Mouse (Mus musculus) lung, postnatal 0 days (tissue): ENCODE results near the gene Knstrn. TPM values are rescaled to one million over a fixed set of nuclear protein-coding genes. Genes with fewer than 3 reads are reported as not detected.
A peak's percentile ranks its signal among the peaks of the same experiment; 100 is the strongest.

Experiments used
- ATAC-seq: fragments of 200-750 bp; cut with Nextera tagmentation; 2 replicates; pipeline ENCODE4 v1.8.0; 2017; ENCODE audit warnings: moderate library complexity
- DNase-seq: peaks from one replicate; pipeline ENCODE4 v3.0.0-alpha.2; 2016; ENCODE audit warnings: low spot score
- H3K27ac ChIP-seq: fragments of 300-500 bp; sonication (generic); 2 replicates; pipeline ENCODE4 v1.5.1; 2014; ENCODE audit warnings: antibody characterized with exemption, mild to moderate bottlenecking, low read length, mixed read lengths
- H3K27me3 ChIP-seq: fragments of 300-500 bp; sonication (generic); replicated peaks from 2 replicates; pipeline ENCODE4 v1.6.1; 2014; ENCODE audit warnings: low read length, mixed read lengths; ENCODE audit not compliant: insufficient read depth
- H3K36me3 ChIP-seq: fragments of 300-500 bp; sonication (generic); 2 replicates; pipeline ENCODE4 v1.6.1; 2014; ENCODE audit warnings: low read length, mixed read lengths; ENCODE audit not compliant: insufficient read depth
- H3K4me1 ChIP-seq: fragments of 300-500 bp; sonication (generic); 2 replicates; pipeline ENCODE4 v1.6.1; 2014; ENCODE audit warnings: antibody characterized with exemption, low read depth, low read length, mixed read lengths; ENCODE audit not compliant: insufficient read depth
- H3K4me2 ChIP-seq: fragments of 300-500 bp; sonication (generic); replicated peaks from 2 replicates; pipeline ENCODE4 v1.6.1; 2014; ENCODE audit warnings: low read depth, mild to moderate bottlenecking, low read length, moderate library complexity, mixed read lengths
- H3K4me3 ChIP-seq: fragments of 300-500 bp; sonication (generic); 2 replicates; pipeline ENCODE4 v1.5.1; 2014; ENCODE audit warnings: low read depth, low read length
- H3K9ac ChIP-seq: fragments of 300-500 bp; sonication (generic); replicated peaks from 2 replicates; pipeline ENCODE4 v1.6.1; 2014; ENCODE audit warnings: low read depth, mild to moderate bottlenecking
- H3K9me3 ChIP-seq: fragments of 300-500 bp; sonication (generic); 2 replicates; pipeline ENCODE4 v1.6.1; 2016; ENCODE audit warnings: low read length, mixed read lengths
- CTCF ChIP-seq: IDR thresholded peaks from 2 replicates; pipeline ENCODE4 v1.5.1; 2016; ENCODE audit warnings: antibody characterized with exemption, mild to moderate bottlenecking
- EP300 ChIP-seq: IDR thresholded peaks from 2 replicates; pipeline ENCODE4 v1.6.1; 2016; ENCODE audit warnings: antibody characterized with exemption, mild to moderate bottlenecking, control low read depth
- WGBS: fragments of 180-500 bp; shearing (Covaris S2); extraction: QIAGEN DNeasy Blood & Tissue Kit; methylation state at CpG from one replicate; pipeline ENCODE4 v1.1.7; 2014; 5-methylcytosine and 5-hydroxymethylcytosine counted together
- polyA plus RNA-seq: library from polyadenylated mRNA; unstranded; fragments of >200 nt; fragmentation: Nextera tagmentation; extraction: Ambion mirVana; gene quantifications from 2 replicates; pipeline ENCODE4 v1.2.1, GENCODE M21; 2015

Knstrn gene
- polyA plus RNA-seq, 1 experiment from 2014 or later: 4.9 TPM

- 0 out of 2 replicates have a peak, but pooled peaks cover 3% of the 10 kb centered on the region for H3K4me1 ChIP-seq
- no peaks in the 10 kb centered on the region for H3K36me3 ChIP-seq
- H3K4me3 ChIP-seq: no peak overlapping the region
- H3K9me3 ChIP-seq: no peaks in the 10 kb centered on the region
- TF ChIP-seq CTCF (no peak), EP300 (no peak)
- H3K27ac ChIP-seq: no peak overlapping the region
- no peak overlapping the region for H3K4me2 ChIP-seq
- H3K27me3 ChIP-seq: no peaks in the 10 kb centered on the region
- no peak overlapping the region for H3K9ac ChIP-seq
- ATAC-seq (no peak), DNase-seq (peak; percentile 24)
- WGBS: 77% methylated on average over 4 of the region's 4 CpGs
Observed at GRCm38 (mm10) chr2:118841774-118842173, 28.0 kb downstream of the Knstrn start.

- no peak for DNase-seq
- Histone ChIP-seq H3K4me3 (no peak overlapping the region), H3K27ac (no peak overlapping the region), H3K36me3 (no peaks in the 10 kb centered on the region), H3K9ac (no peak overlapping the region), H3K27me3 (no peaks in the 10 kb centered on the region), H3K4me2 (no peak overlapping the region), H3K4me1 (no peaks in the 10 kb centered on the region), H3K9me3 (no peaks in the 10 kb centered on the region)
- 69% methylated on average over 3 of the region's 3 CpGs for WGBS
- no peak for ATAC-seq
- TF ChIP-seq CTCF: no peak
- TF ChIP-seq EP300: no peak
Observed at GRCm38 (mm10) chr2:118844427-118844826, 30.6 kb downstream of the Knstrn start.

GRCm38 (mm10) chr2:118846246-118846645, 32.4 kb downstream of the Knstrn start:
- TF ChIP-seq EP300 (no peak), CTCF (no peak)
- DNase-seq: no peak
- Histone ChIP-seq H3K4me1 (no peaks in the 10 kb centered on the region), H3K36me3 (no peaks in the 10 kb centered on the region), H3K9me3 (no peaks in the 10 kb centered on the region), H3K9ac (no peak overlapping the region), H3K27me3 (no peaks in the 10 kb centered on the region), H3K4me2 (no peak overlapping the region), H3K4me3 (no peak overlapping the region), H3K27ac (no peak overlapping the region)
- no peak for ATAC-seq
- 40% methylated on average over 7 of the region's 7 CpGs for WGBS

- no peak overlapping the region for H3K4me3 ChIP-seq
- ATAC-seq: no peak
- no peak for TF ChIP-seq CTCF
- TF ChIP-seq EP300: no peak
- H3K4me1 ChIP-seq: no peaks in the 10 kb centered on the region
- no peak overlapping the region for H3K9ac ChIP-seq
- DNase-seq: no peak
- H3K27ac ChIP-seq: no peak overlapping the region
- no peaks in the 10 kb centered on the region for H3K36me3 ChIP-seq
- 29% methylated on average over 3 of the region's 3 CpGs for WGBS
- no peaks in the 10 kb centered on the region for H3K9me3 ChIP-seq
- no peaks in the 10 kb centered on the region for H3K27me3 ChIP-seq
- H3K4me2 ChIP-seq: no peak overlapping the region
Observed at GRCm38 (mm10) chr2:118851756-118852155, 38.0 kb downstream of the Knstrn start.

- WGBS: under 1% methylated on average over 34 of the region's 34 CpGs
- peak within 1 kb of the TSS; percentile 45 for H3K4me3 ChIP-seq
- H3K27ac ChIP-seq: peak within 1 kb of the TSS; percentile 82
- no peaks in the 10 kb centered on the region for H3K36me3 ChIP-seq
- no peaks in the 10 kb centered on the region for H3K9me3 ChIP-seq
- DNase-seq: peak; percentile 97
- TF ChIP-seq CTCF: no peak
- peak; percentile 44; the same call in 1 of the 2 replicates for TF ChIP-seq EP300
- H3K27me3 ChIP-seq: no peaks in the 10 kb centered on the region
- H3K4me1 ChIP-seq: peaks cover 4% of the 10 kb centered on the region; the same call in 1 of the 2 replicates
- peak; percentile 99 for ATAC-seq
- peak within 1 kb of the TSS; percentile 43 for H3K9ac ChIP-seq
- peak within 1 kb of the TSS; percentile 67 for H3K4me2 ChIP-seq
Observed at GRCm38 (mm10) chr2:118861454-118862339, 47.9 kb downstream of the Knstrn start, which contains the start of gene Ivd. Gene Ivd (plus strand): TSS chr2:118861954.

GRCm38 (mm10) chr2:118862340-118862675, 48.5 kb downstream of the Knstrn start:
- H3K4me1 ChIP-seq: peaks cover 4% of the 10 kb centered on the region; the same call in 1 of the 2 replicates
- no peaks in the 10 kb centered on the region for H3K36me3 ChIP-seq
- WGBS: 23% methylated on average over 3 of the region's 3 CpGs
- H3K9ac ChIP-seq: peak overlapping the region; percentile 43
- H3K9me3 ChIP-seq: no peaks in the 10 kb centered on the region
- ATAC-seq (no peak), DNase-seq (no peak)
- peak overlapping the region; percentile 45 for H3K4me3 ChIP-seq
- TF ChIP-seq EP300: no peak
- TF ChIP-seq CTCF: no peak
- H3K27ac ChIP-seq: peak overlapping the region; percentile 82
- no peaks in the 10 kb centered on the region for H3K27me3 ChIP-seq
- H3K4me2 ChIP-seq: peak overlapping the region; percentile 67
